Mouse (Mus musculus): ENCODE data around the gene Akap13. TPM values are rescaled to one million over a fixed set of nuclear protein-coding genes. Genes with fewer than 3 reads are reported as not detected.
"Not testable (repeated sequence)": the region's sequence is repeated elsewhere in the genome, so short reads cannot be mapped to it uniquely, and the experiment has no call there.

The Akap13 gene
- polyA plus RNA-seq, 1 experiment: 13.2 TPM

DNA sequence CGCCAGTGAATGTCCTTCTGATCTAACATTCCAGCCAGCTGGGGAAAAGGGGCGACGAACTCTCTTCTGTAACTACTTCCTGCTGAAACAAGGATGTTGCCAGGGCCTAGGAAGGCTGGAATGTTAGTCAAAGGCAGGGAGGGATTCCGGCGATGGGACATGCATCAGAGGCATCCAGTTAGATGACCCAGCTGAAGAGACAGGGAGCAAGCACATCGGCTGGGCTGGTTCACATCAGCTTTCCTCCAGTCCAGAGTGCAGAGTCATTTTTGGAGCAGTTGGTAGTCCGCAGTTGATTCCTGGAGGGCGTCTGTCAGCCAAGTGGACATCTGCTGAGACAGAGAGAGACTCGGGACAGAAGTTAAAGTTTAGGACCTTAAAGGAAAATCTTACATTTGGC, 314.6 kb downstream of the Akap13 start:
- Histone ChIP-seq H3K27me3 (replicated peaks; ENCODE audit: control insufficient read depth, insufficient read depth, low read length) (no peaks in the 10 kb centered on the region), H3K4me1 (ENCODE audit: control insufficient read depth, insufficient read depth, low read length) (no peaks in the 10 kb centered on the region), H3K4me3 (ENCODE audit: insufficient read depth, low read depth, low read length) (no peak overlapping the region), H3K36me3 (ENCODE audit: control insufficient read depth, insufficient read depth, low read length) (no peaks in the 10 kb centered on the region), H3K27ac (ENCODE audit: insufficient read depth, low read depth, low read length) (no peak overlapping the region)
- TF ChIP-seq CTCF (conservative IDR thresholded peaks at IDR 0.05; ENCODE audit: insufficient read depth, insufficient read length, low read depth, low read length) (no peak), POLR2A (IDR thresholded peaks at IDR 0.05; ENCODE audit: low read depth, low read length) (no peak)
- 81% methylated on average over 9 of the region's 9 CpGs for WGBS
- no peak for DNase-seq

DNA sequence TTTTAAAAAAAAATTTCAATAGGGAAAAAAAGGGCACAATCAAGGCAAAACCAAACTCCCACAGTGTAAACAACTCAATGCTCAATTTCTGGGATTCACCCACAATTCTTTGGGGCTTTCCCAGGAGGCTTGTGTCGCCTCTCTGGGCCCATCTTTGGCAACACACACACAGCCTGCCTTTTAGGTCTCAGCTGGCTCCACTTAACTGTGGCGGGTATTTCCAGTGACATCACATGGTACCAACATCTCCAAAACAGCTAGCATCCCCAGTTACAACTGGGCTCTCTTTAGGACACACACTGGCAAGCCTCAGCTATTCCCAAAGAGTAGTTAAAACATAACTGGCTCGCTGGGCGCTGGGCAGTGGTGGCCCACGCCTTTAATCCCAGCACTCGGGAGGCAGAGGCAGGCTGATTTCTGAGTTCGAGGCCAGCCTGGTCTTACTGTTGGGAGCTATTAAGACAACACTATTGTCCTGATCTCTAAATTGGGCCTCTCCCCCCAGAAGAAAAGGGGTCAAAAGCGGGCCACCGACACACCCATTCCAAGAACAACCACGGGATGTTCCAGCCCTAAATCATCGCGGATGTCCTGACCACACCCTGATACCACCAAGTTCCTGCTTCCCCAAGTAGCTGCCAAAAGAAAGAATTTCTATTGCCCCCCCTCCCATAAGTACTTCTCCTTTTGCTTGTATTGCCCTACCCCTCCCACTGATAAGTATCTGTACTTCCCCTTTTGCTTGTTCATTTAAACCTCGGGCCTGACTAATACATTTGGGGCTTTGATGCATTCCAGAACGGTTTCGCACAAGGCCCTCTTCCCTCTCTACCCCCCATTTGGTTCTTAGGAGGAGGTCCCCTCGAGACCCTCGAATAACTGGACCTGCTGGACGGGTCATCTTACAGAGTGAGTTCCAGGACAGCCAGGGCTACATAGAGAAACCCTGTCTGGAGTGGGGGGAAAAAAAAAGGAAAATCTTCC, 319.1 kb downstream of the Akap13 start:
- H3K36me3 ChIP-seq (ENCODE audit: control insufficient read depth, insufficient read depth, low read length); H3K4me3 ChIP-seq (ENCODE audit: insufficient read depth, low read depth, low read length); DNase-seq; H3K27ac ChIP-seq (ENCODE audit: insufficient read depth, low read depth, low read length); H3K27me3 ChIP-seq (replicated peaks; ENCODE audit: control insufficient read depth, insufficient read depth, low read length); H3K4me1 ChIP-seq (ENCODE audit: control insufficient read depth, insufficient read depth, low read length): not testable (repeated sequence)
- 83% methylated on average over 18 of the region's 18 CpGs for WGBS

DNA sequence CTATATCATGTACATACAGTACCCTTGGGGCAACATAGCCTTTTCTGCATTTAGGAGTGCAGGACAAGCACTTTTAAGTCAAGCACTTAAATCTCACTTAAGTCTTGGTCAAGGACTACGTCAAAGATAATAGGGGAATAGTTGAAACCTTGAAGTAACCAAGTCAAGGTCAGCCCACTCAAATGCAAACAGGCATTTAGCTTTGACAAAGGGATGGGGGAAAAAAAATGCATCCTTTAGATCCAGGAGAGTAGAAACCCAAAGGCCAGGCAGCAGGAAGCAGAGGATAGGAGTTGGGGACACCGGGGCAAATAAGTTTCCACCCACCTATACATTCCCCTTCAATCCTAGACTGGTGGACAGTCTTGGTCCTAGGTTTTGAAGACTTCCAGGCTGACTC, 322.7 kb downstream of the Akap13 start:
- TF ChIP-seq POLR2A (IDR thresholded peaks at IDR 0.05; ENCODE audit: low read depth, low read length): no peak
- Histone ChIP-seq H3K36me3 (ENCODE audit: control insufficient read depth, insufficient read depth, low read length) (no peaks in the 10 kb centered on the region), H3K27me3 (replicated peaks; ENCODE audit: control insufficient read depth, insufficient read depth, low read length) (no peaks in the 10 kb centered on the region), H3K27ac (ENCODE audit: insufficient read depth, low read depth, low read length) (no peak overlapping the region), H3K4me1 (ENCODE audit: control insufficient read depth, insufficient read depth, low read length) (peaks cover 3% of the 10 kb centered on the region; the same call in 1 of the 2 replicates), H3K4me3 (ENCODE audit: insufficient read depth, low read depth, low read length) (no peak overlapping the region)
- 88% methylated on average over 2 of the region's 2 CpGs for WGBS
- DNase-seq: no peak

- Histone ChIP-seq H3K4me1 (ENCODE audit: control insufficient read depth, insufficient read depth, low read length) (peaks cover 3% of the 10 kb centered on the region; the same call in 1 of the 2 replicates), H3K27ac (ENCODE audit: insufficient read depth, low read depth, low read length) (no peak overlapping the region), H3K4me3 (ENCODE audit: insufficient read depth, low read depth, low read length) (peak overlapping the region; percentile 27; the same call in 1 of the 2 replicates), H3K36me3 (ENCODE audit: control insufficient read depth, insufficient read depth, low read length) (no peaks in the 10 kb centered on the region), H3K27me3 (replicated peaks; ENCODE audit: control insufficient read depth, insufficient read depth, low read length) (no peaks in the 10 kb centered on the region)
- no peak for DNase-seq
- WGBS: 14% methylated on average over 5 of the region's 5 CpGs
- no peak for TF ChIP-seq POLR2A (IDR thresholded peaks at IDR 0.05; ENCODE audit: low read depth, low read length)
- no peak for TF ChIP-seq CTCF (conservative IDR thresholded peaks at IDR 0.05; ENCODE audit: insufficient read depth, insufficient read length, low read depth, low read length)
These were observed 325.5 kb downstream of the Akap13 start for GRCm38 (mm10) chr7:75780812-75781211.

- peak overlapping the region; percentile 94 for H3K4me3 ChIP-seq (ENCODE audit: insufficient read depth, low read depth, low read length)
- no peak overlapping the region for H3K27ac ChIP-seq (ENCODE audit: insufficient read depth, low read depth, low read length)
- no peaks in the 10 kb centered on the region for H3K27me3 ChIP-seq (replicated peaks; ENCODE audit: control insufficient read depth, insufficient read depth, low read length)
- H3K4me1 ChIP-seq (ENCODE audit: control insufficient read depth, insufficient read depth, low read length): peaks cover 3% of the 10 kb centered on the region; the same call in 1 of the 2 replicates
- no peak for DNase-seq
- WGBS: 14% methylated on average over 13 of the region's 13 CpGs
- TF ChIP-seq CTCF (conservative IDR thresholded peaks at IDR 0.05; ENCODE audit: insufficient read depth, insufficient read length, low read depth, low read length) (no peak), POLR2A (IDR thresholded peaks at IDR 0.05; ENCODE audit: low read depth, low read length) (no peak)
- H3K36me3 ChIP-seq (ENCODE audit: control insufficient read depth, insufficient read depth, low read length): no peaks in the 10 kb centered on the region
These were observed 326.1 kb downstream of the Akap13 start for GRCm38 (mm10) chr7:75781298-75781947.

DNA sequence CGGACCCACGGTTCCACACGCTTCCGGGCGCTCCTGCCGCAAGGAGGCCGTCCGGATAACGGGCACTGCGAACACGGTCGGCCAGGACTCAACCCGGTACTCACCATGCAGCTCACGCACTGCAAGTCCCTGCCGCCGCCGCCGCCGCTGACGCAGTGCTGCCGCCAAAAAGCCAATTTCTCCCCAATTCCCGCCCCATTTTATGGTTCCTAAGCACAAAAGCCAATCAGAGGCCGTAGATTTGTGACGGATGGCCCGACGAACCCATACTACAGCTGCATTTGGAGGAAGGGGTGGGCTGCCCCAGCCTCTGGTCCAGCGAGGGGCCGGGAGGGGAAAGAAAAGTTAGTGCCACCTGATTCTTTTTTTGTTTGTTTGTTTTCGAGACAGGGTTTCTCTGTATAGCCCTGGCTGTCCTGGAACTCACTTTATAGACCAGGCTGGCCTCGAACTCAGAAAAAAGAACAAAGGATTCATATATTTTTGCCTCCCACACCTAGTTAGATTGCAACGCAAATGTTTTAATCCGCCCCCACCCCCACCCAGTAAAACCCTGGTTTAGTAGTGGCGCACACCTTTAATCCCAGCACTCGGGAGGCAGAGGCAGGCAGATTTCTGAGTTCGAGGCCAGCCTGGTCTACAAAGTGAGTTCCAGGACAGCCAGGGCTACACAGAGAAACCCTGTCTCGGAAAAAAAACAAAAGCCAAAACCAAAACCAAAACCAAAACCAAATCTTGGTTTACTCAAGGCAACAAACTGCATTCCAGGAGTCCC, 326.8 kb downstream of the Akap13 start:
- Histone ChIP-seq H3K36me3 (ENCODE audit: control insufficient read depth, insufficient read depth, low read length) (no peaks in the 10 kb centered on the region), H3K4me1 (ENCODE audit: control insufficient read depth, insufficient read depth, low read length) (peaks cover 3% of the 10 kb centered on the region; the same call in 1 of the 2 replicates), H3K4me3 (ENCODE audit: insufficient read depth, low read depth, low read length) (peak overlapping the region; percentile 94), H3K27me3 (replicated peaks; ENCODE audit: control insufficient read depth, insufficient read depth, low read length) (no peaks in the 10 kb centered on the region), H3K27ac (ENCODE audit: insufficient read depth, low read depth, low read length) (peak overlapping the region; percentile 96)
- peak; percentile 94 for DNase-seq
- TF ChIP-seq CTCF (conservative IDR thresholded peaks at IDR 0.05; ENCODE audit: insufficient read depth, insufficient read length, low read depth, low read length) (no peak), POLR2A (IDR thresholded peaks at IDR 0.05; ENCODE audit: low read depth, low read length) (no peak)
- 11% methylated on average over 36 of the region's 36 CpGs for WGBS

- H3K27ac ChIP-seq (ENCODE audit: insufficient read depth, low read depth, low read length): peak overlapping the region; percentile 96
- WGBS: 73% methylated on average over 3 of the region's 3 CpGs
- H3K4me3 ChIP-seq (ENCODE audit: insufficient read depth, low read depth, low read length): no peak overlapping the region
- peaks cover 3% of the 10 kb centered on the region; the same call in 1 of the 2 replicates for H3K4me1 ChIP-seq (ENCODE audit: control insufficient read depth, insufficient read depth, low read length)
- DNase-seq: no peak
- H3K27me3 ChIP-seq (replicated peaks; ENCODE audit: control insufficient read depth, insufficient read depth, low read length): no peaks in the 10 kb centered on the region
- H3K36me3 ChIP-seq (ENCODE audit: control insufficient read depth, insufficient read depth, low read length): no peaks in the 10 kb centered on the region
- TF ChIP-seq CTCF (conservative IDR thresholded peaks at IDR 0.05; ENCODE audit: insufficient read depth, insufficient read length, low read depth, low read length): no peak
- no peak for TF ChIP-seq POLR2A (IDR thresholded peaks at IDR 0.05; ENCODE audit: low read depth, low read length)
These were observed 327.3 kb downstream of the Akap13 start for GRCm38 (mm10) chr7:75782723-75783011.
